Mouse (Mus musculus) heart, embryonic 11.5 days (tissue): ENCODE measurements around the gene Nt5m. TPM values are rescaled to one million over a fixed set of nuclear protein-coding genes. Genes with fewer than 3 reads are reported as not detected.

ENCODE experiments used
- ATAC-seq: fragments of 200-750 bp; cut with Nextera tagmentation; replicated peaks from 2 replicates; pipeline ENCODE4 v1.8.0; 2017; ENCODE audit warnings: moderate library complexity; ENCODE audit not compliant: insufficient number of reproducible peaks, low FRiP score, low TSS enrichment
- H3K27ac ChIP-seq: fragments of 300-500 bp; sonication (generic); 2 replicates; pipeline ENCODE4 v1.5.1; 2014; ENCODE audit warnings: mild to moderate bottlenecking, low read depth, low read length
- H3K27me3 ChIP-seq: fragments of 300-500 bp; sonication (generic); 2 replicates; pipeline ENCODE4 v1.6.1; 2014; ENCODE audit warnings: mild to moderate bottlenecking, low read length, mixed read lengths; ENCODE audit not compliant: control insufficient read depth, insufficient read depth
- H3K36me3 ChIP-seq: fragments of 300-500 bp; sonication (generic); 2 replicates; pipeline ENCODE4 v1.6.1; 2014; ENCODE audit warnings: mild to moderate bottlenecking, low read length, moderate library complexity, mixed read lengths; ENCODE audit not compliant: control insufficient read depth, insufficient read depth
- H3K4me1 ChIP-seq: fragments of 300-500 bp; sonication (generic); 2 replicates; pipeline ENCODE4 v1.6.1; 2014; ENCODE audit warnings: low read length; ENCODE audit not compliant: control insufficient read depth, insufficient read depth
- H3K4me2 ChIP-seq: fragments of 300-500 bp; sonication (generic); 2 replicates; pipeline ENCODE4 v1.6.1; 2014; ENCODE audit warnings: mild to moderate bottlenecking, moderate library complexity
- H3K4me3 ChIP-seq: fragments of 300-500 bp; sonication (generic); 2 replicates; pipeline ENCODE4 v1.5.1; 2014; ENCODE audit warnings: low read depth, low read length
- H3K9ac ChIP-seq: fragments of 300-500 bp; sonication (generic); 2 replicates; pipeline ENCODE4 v1.6.1; 2014; ENCODE audit warnings: mild to moderate bottlenecking, low read depth, low read length, moderate library complexity
- H3K9me3 ChIP-seq: fragments of 300-500 bp; sonication (generic); replicated peaks from 2 replicates; pipeline ENCODE4 v1.6.1; 2016; ENCODE audit warnings: low read length; ENCODE audit not compliant: control insufficient read depth
- WGBS: fragments of 180-500 bp; shearing (Covaris S2); extraction: QIAGEN DNeasy Blood & Tissue Kit; methylation state at CpG from one replicate; pipeline ENCODE4 v1.1.7; 2014; ENCODE audit not compliant: insufficient replicate concordance; 5-methylcytosine and 5-hydroxymethylcytosine counted together
- polyA plus RNA-seq: library from polyadenylated mRNA; unstranded; fragments of >200 nt; fragmentation: Nextera tagmentation; extraction: Ambion mirVana; gene quantifications from 2 replicates; pipeline ENCODE4 v1.2.1, GENCODE M21; 2014

Nt5m gene
- polyA plus RNA-seq, 1 experiment from 2014 or later = 31.7 TPM

GRCm38 (mm10) chr11:59808170-59808960 is 30.9 kb upstream of the Nt5m start:
- ATAC-seq = no peak
- H3K27ac ChIP-seq = peak overlapping the region; percentile 98; the same call in 1 of the 2 replicates
- H3K36me3 ChIP-seq = peaks cover 16% of the 10 kb centered on the region
- WGBS = 69% methylated on average over 14 of the region's 14 CpGs
- H3K4me1 ChIP-seq = peaks cover 14% of the 10 kb centered on the region
- H3K4me2 ChIP-seq = peak overlapping the region; percentile 82
- peak overlapping the region; percentile 19; the same call in 1 of the 2 replicates for H3K9ac ChIP-seq
- peak overlapping the region; percentile 78 for H3K4me3 ChIP-seq
- H3K27me3 ChIP-seq = no peaks in the 10 kb centered on the region
- no peaks in the 10 kb centered on the region for H3K9me3 ChIP-seq

- 0 out of 2 replicates have a peak, but pooled peaks have one; percentile 18 for ATAC-seq
- H3K9ac ChIP-seq = peak overlapping the region; percentile 99
- no peaks in the 10 kb centered on the region for H3K9me3 ChIP-seq
- under 1% methylated on average over 15 of the region's 15 CpGs for WGBS
- H3K4me3 ChIP-seq = peak overlapping the region; percentile 78
- peak overlapping the region; percentile 98 for H3K27ac ChIP-seq
- peaks cover 14% of the 10 kb centered on the region for H3K4me1 ChIP-seq
- H3K27me3 ChIP-seq = no peaks in the 10 kb centered on the region
- H3K36me3 ChIP-seq = peaks cover 12% of the 10 kb centered on the region
- H3K4me2 ChIP-seq = peak overlapping the region; percentile 82
Observed at GRCm38 (mm10) chr11:59809071-59809669, 30.1 kb upstream of the Nt5m start.

GRCm38 (mm10) chr11:59809670-59810474 is 29.4 kb upstream of the Nt5m start, which contains the start of gene Flcn:
TSS of gene Flcn (minus strand) at chr11:59810016.
- Histone ChIP-seq H3K27me3 (no peaks in the 10 kb centered on the region), H3K27ac (peak within 1 kb of the TSS; percentile 98), H3K4me3 (peak within 1 kb of the TSS; percentile 78), H3K9ac (peak within 1 kb of the TSS; percentile 99), H3K9me3 (no peaks in the 10 kb centered on the region), H3K4me1 (peaks cover 14% of the 10 kb centered on the region), H3K36me3 (peaks cover 9% of the 10 kb centered on the region), H3K4me2 (peak within 1 kb of the TSS; percentile 82)
- peak; percentile 89 for ATAC-seq
- under 1% methylated on average over 52 of the region's 52 CpGs for WGBS

- H3K9me3 ChIP-seq = no peaks in the 10 kb centered on the region
- H3K4me1 ChIP-seq = peaks cover 14% of the 10 kb centered on the region
- H3K27ac ChIP-seq = no peak overlapping the region
- peak overlapping the region; percentile 99 for H3K9ac ChIP-seq
- 56% methylated on average over 14 of the region's 14 CpGs for WGBS
- H3K27me3 ChIP-seq = no peaks in the 10 kb centered on the region
- peaks cover 9% of the 10 kb centered on the region for H3K36me3 ChIP-seq
- no peak for ATAC-seq
- H3K4me2 ChIP-seq = peak overlapping the region; percentile 82
- H3K4me3 ChIP-seq = peak overlapping the region; percentile 78
Observed at GRCm38 (mm10) chr11:59810480-59811158, 28.6 kb upstream of the Nt5m start.

GRCm38 (mm10) chr11:59811211-59811610 is 28.0 kb upstream of the Nt5m start:
- Histone ChIP-seq H3K27me3 (no peaks in the 10 kb centered on the region), H3K4me2 (no peak overlapping the region; the same call in 1 of the 2 replicates), H3K27ac (no peak overlapping the region), H3K36me3 (peaks cover 9% of the 10 kb centered on the region; the same call in 1 of the 2 replicates), H3K9me3 (no peaks in the 10 kb centered on the region), H3K4me1 (peaks cover 14% of the 10 kb centered on the region), H3K4me3 (no peak overlapping the region), H3K9ac (no peak overlapping the region)
- 60% methylated on average over 4 of the region's 4 CpGs for WGBS
- ATAC-seq = no peak

GRCm38 (mm10) chr11:59813276-59813675 is 26.0 kb upstream of the Nt5m start:
- ATAC-seq = no peak
- no peak overlapping the region for H3K27ac ChIP-seq
- no peak overlapping the region for H3K9ac ChIP-seq
- no peaks in the 10 kb centered on the region for H3K27me3 ChIP-seq
- H3K4me1 ChIP-seq = peaks cover 12% of the 10 kb centered on the region
- WGBS = 63% methylated on average over 3 of the region's 3 CpGs
- peaks cover 19% of the 10 kb centered on the region for H3K36me3 ChIP-seq
- no peaks in the 10 kb centered on the region for H3K9me3 ChIP-seq
- no peak overlapping the region for H3K4me2 ChIP-seq
- no peak overlapping the region for H3K4me3 ChIP-seq

- Histone ChIP-seq H3K4me3 (no peak overlapping the region), H3K4me2 (no peak overlapping the region), H3K9me3 (no peaks in the 10 kb centered on the region; the same call in 1 of the 2 replicates), H3K9ac (no peak overlapping the region), H3K36me3 (peaks cover 29% of the 10 kb centered on the region), H3K4me1 (peaks cover 7% of the 10 kb centered on the region; the same call in 1 of the 2 replicates), H3K27me3 (no peaks in the 10 kb centered on the region), H3K27ac (no peak overlapping the region)
- ATAC-seq = no peak
- WGBS = 86% methylated on average over 1 of the region's 1 CpGs
Observed at GRCm38 (mm10) chr11:59814311-59814710, 24.9 kb upstream of the Nt5m start.

- Histone ChIP-seq H3K4me3 (no peak overlapping the region), H3K4me1 (peaks cover 7% of the 10 kb centered on the region; the same call in 1 of the 2 replicates), H3K36me3 (peaks cover 35% of the 10 kb centered on the region), H3K4me2 (no peak overlapping the region), H3K9me3 (no peaks in the 10 kb centered on the region; the same call in 1 of the 2 replicates), H3K9ac (no peak overlapping the region), H3K27me3 (no peaks in the 10 kb centered on the region), H3K27ac (no peak overlapping the region)
- WGBS = 81% methylated on average over 6 of the region's 6 CpGs
- no peak for ATAC-seq
Observed at GRCm38 (mm10) chr11:59814936-59815335, 24.3 kb upstream of the Nt5m start.
